Mouse (Mus musculus) embryonic fibroblast, embryonic 13.5 days (primary cell): ENCODE measurements at regions not wholly inside any gene's neighbourhood (a gene's known extent, or its start where the extent isn't known, plus 50 kb on each side); places are given as distances from the start of the nearest gene placed in this dataset.

Source experiments
- CTCF ChIP-seq: IDR thresholded peaks from 2 replicates; pipeline ENCODE4 v1.5.1; 2011; ENCODE audit warnings: mild to moderate bottlenecking, control low read depth, low read length, moderate library complexity, borderline replicate concordance; ENCODE audit not compliant: insufficient read depth
- POLR2A ChIP-seq: IDR thresholded peaks from 2 replicates; pipeline ENCODE4 v1.6.1; 2011; ENCODE audit warnings: low read depth, mild to moderate bottlenecking, control low read depth, low read length, moderate library complexity

GRCm38 (mm10) chr16:29964563-29964962 is 99.6 kb upstream of the Hes1 start:
- no peak for TF ChIP-seq CTCF
- TF ChIP-seq POLR2A = no peak
